Mouse (Mus musculus) layer of hippocampus, postnatal 36 days (tissue): ENCODE measurements around the gene Adh1. TPM values are rescaled to one million over a fixed set of nuclear protein-coding genes. Genes with fewer than 3 reads are reported as not detected.

Experiments used
- DNase-seq, 2 experiments: peaks; one replicate each; pipeline ENCODE4 v3.0.0; 2022
- total RNA-seq, 2 experiments: library from RNA; stranded (reverse); gene quantifications; 2 replicates each; pipeline ENCODE4 v1.2.3; 2021

Adh1 gene
- total RNA-seq, 2 experiments from 2014 or later: 0.45 to 0.68 TPM

- no peak for DNase-seq
Observed at GRCm38 (mm10) chr3:138241371-138241770, 19.4 kb upstream of the Adh1 start.

- DNase-seq: no peak
Observed at GRCm38 (mm10) chr3:138242021-138242726, 18.6 kb upstream of the Adh1 start.

GRCm38 (mm10) chr3:138242933-138243332 lies 17.9 kb upstream of the Adh1 start:
- DNase-seq: no peak

GRCm38 (mm10) chr3:138244338-138244874 lies 16.4 kb upstream of the Adh1 start:
- DNase-seq: no peak

GRCm38 (mm10) chr3:138246511-138247020 lies 14.2 kb upstream of the Adh1 start:
- DNase-seq: no peak

GRCm38 (mm10) chr3:138247241-138247640 lies 13.6 kb upstream of the Adh1 start:
- no peak for DNase-seq

- no peak for DNase-seq
Observed at GRCm38 (mm10) chr3:138248011-138248410, 12.8 kb upstream of the Adh1 start.

GRCm38 (mm10) chr3:138248746-138249145 lies 12.0 kb upstream of the Adh1 start:
- no peak for DNase-seq

- DNase-seq: no peak
Observed at GRCm38 (mm10) chr3:138251156-138251555, 9.6 kb upstream of the Adh1 start.

- DNase-seq: no peak
Observed at GRCm38 (mm10) chr3:138254205-138254604, 6.6 kb upstream of the Adh1 start.

GRCm38 (mm10) chr3:138255366-138255765 lies 5.4 kb upstream of the Adh1 start:
- no peak for DNase-seq

- no peak for DNase-seq
Observed at GRCm38 (mm10) chr3:138255780-138256550, 4.8 kb upstream of the Adh1 start.

GRCm38 (mm10) chr3:138262568-138262967 lies 1.8 kb downstream of the Adh1 start:
- DNase-seq: no peak

- no peak for DNase-seq
Observed at GRCm38 (mm10) chr3:138263154-138263930, 2.6 kb downstream of the Adh1 start.

- DNase-seq: no peak
Observed at GRCm38 (mm10) chr3:138264648-138265047, 3.9 kb downstream of the Adh1 start.

GRCm38 (mm10) chr3:138270507-138270906 lies 9.7 kb downstream of the Adh1 start:
- no peak for DNase-seq

GRCm38 (mm10) chr3:138271297-138271696 lies 10.5 kb downstream of the Adh1 start:
- DNase-seq: no peak

- no peak for DNase-seq
Observed at GRCm38 (mm10) chr3:138273080-138273479, 12.3 kb downstream of the Adh1 start.

- no peak for DNase-seq
Observed at GRCm38 (mm10) chr3:138275100-138275499, 14.3 kb downstream of the Adh1 start.

- no peak for DNase-seq
Observed at GRCm38 (mm10) chr3:138282556-138282955, 21.8 kb downstream of the Adh1 start.

- no peak for DNase-seq
Observed at GRCm38 (mm10) chr3:138283831-138284230, 23.0 kb downstream of the Adh1 start.

- no peak for DNase-seq
Observed at GRCm38 (mm10) chr3:138285986-138286385, 25.2 kb downstream of the Adh1 start.

- DNase-seq: no peak
Observed at GRCm38 (mm10) chr3:138287686-138288085, 26.9 kb downstream of the Adh1 start.
